Mouse (Mus musculus) CH12.LX (cell line): ENCODE data around the gene Ccer2. TPM values are rescaled to one million over a fixed set of nuclear protein-coding genes. Genes with fewer than 3 reads are reported as not detected.

ENCODE experiments used
- DNase-seq: peaks from one replicate; pipeline ENCODE4 v3.0.0-alpha.2; 2013; ENCODE audit errors: extremely low read depth
- H3K27ac ChIP-seq: 2 replicates; pipeline ENCODE4 v1.5.1; 2012; ENCODE audit warnings: low read depth, mild to moderate bottlenecking, control low read depth, moderate library complexity; ENCODE audit not compliant: insufficient read depth
- H3K27me3 ChIP-seq: replicated peaks from 2 replicates; pipeline ENCODE3; 2012; ENCODE audit warnings: inconsistent platforms
- H3K36me3 ChIP-seq, 2 experiments: replicated peaks in 1 of 2; 2 replicates each; pipeline versions ENCODE3 to v1.6.1; 2012; ENCODE audit warnings: inconsistent platforms in 1 of 2, low read length in 1 of 2, mild to moderate bottlenecking in 1 of 2, mixed read lengths in 1 of 2, moderate library complexity in 1 of 2; ENCODE audit not compliant: control insufficient read depth in 1 of 2, insufficient read depth in 1 of 2
- H3K4me1 ChIP-seq, 2 experiments: 2 replicates each; pipeline ENCODE4 v1.6.1; 2012; ENCODE audit warnings: inconsistent platforms in 1 of 2, moderate library complexity in 1 of 2; ENCODE audit not compliant: insufficient read depth in 2 of 2, control insufficient read depth in 1 of 2
- H3K4me2 ChIP-seq: 2 replicates; pipeline ENCODE4 v1.6.1; 2012; ENCODE audit warnings: low read depth, mild to moderate bottlenecking, control low read depth; ENCODE audit not compliant: poor library complexity, insufficient read depth, severe bottlenecking
- H3K4me3 ChIP-seq, 3 experiments: fragments of 150-350 bp in 1 of 3; sonication (generic) in 1 of 3; replicated peaks in 1 of 3; 2 replicates each; pipeline versions ENCODE3 to v1.5.1; 2011 to 2012; ENCODE audit warnings: low read depth in 2 of 3, low read length in 2 of 3, mild to moderate bottlenecking in 2 of 3, moderate library complexity in 2 of 3, control low read depth in 1 of 3, improper control_type of control experiment in 1 of 3, inconsistent platforms in 1 of 3, mixed read lengths in 1 of 3; ENCODE audit not compliant: poor library complexity in 1 of 3
- H3K79me2 ChIP-seq: replicated peaks from 2 replicates; pipeline ENCODE4 v1.6.1; 2012; ENCODE audit warnings: mild to moderate bottlenecking, moderate library complexity; ENCODE audit not compliant: control insufficient read depth, poor library complexity, insufficient read depth, severe bottlenecking; ENCODE audit errors: extremely low read depth
- H3K9ac ChIP-seq: 2 replicates; pipeline ENCODE4 v1.6.1; 2012; ENCODE audit warnings: low read depth, mild to moderate bottlenecking, control low read depth, moderate library complexity; ENCODE audit not compliant: insufficient read depth
- H3K9me3 ChIP-seq: replicated peaks from 2 replicates; pipeline ENCODE3; 2012; ENCODE audit warnings: low read length, inconsistent platforms, mixed read lengths
- CTCF ChIP-seq, 2 experiments: IDR thresholded peaks in 1 of 2; conservative IDR thresholded peaks in 1 of 2; 2 replicates each; pipeline ENCODE4 v1.5.1; 2011 to 2012; ENCODE audit warnings: low read depth in 2 of 2, low read length in 2 of 2, improper control_type of control experiment in 1 of 2, inconsistent platforms in 1 of 2, mild to moderate bottlenecking in 1 of 2, moderate library complexity in 1 of 2
- ELF1 ChIP-seq: IDR thresholded peaks from 2 replicates; pipeline ENCODE4 v1.6.1; 2014; ENCODE audit warnings: low read depth, mild to moderate bottlenecking, inconsistent platforms, low read length, improper control_type of control experiment
- HCFC1 ChIP-seq: IDR thresholded peaks from 2 replicates; pipeline ENCODE4 v1.6.1; 2012; ENCODE audit warnings: low read depth, mild to moderate bottlenecking, inconsistent platforms, low read length, improper control_type of control experiment
- JUN ChIP-seq: IDR thresholded peaks from 2 replicates; pipeline ENCODE4 v1.6.1; 2011; ENCODE audit warnings: low read depth, mild to moderate bottlenecking, low read length, improper control_type of control experiment, moderate library complexity; ENCODE audit not compliant: insufficient read depth
- KAT2A ChIP-seq: IDR thresholded peaks from 2 replicates; pipeline ENCODE4 v1.6.1; 2012; ENCODE audit warnings: low read length, improper control_type of control experiment, inconsistent platforms; ENCODE audit not compliant: insufficient replicate concordance
- MAFK ChIP-seq: IDR thresholded peaks from 2 replicates; pipeline ENCODE4 v1.6.1; 2011; ENCODE audit warnings: low read length, improper control_type of control experiment; ENCODE audit not compliant: insufficient replicate concordance
- POLR2A ChIP-seq: IDR thresholded peaks from 2 replicates; pipeline ENCODE4 v1.6.1; 2011; ENCODE audit warnings: low read depth, mild to moderate bottlenecking, improper control_type of control experiment, low read length
- RAD21 ChIP-seq: IDR thresholded peaks from 2 replicates; pipeline ENCODE4 v1.6.1; 2011; ENCODE audit warnings: low read depth, mild to moderate bottlenecking, low read length, improper control_type of control experiment, moderate library complexity
- ZKSCAN1 ChIP-seq: IDR thresholded peaks from 2 replicates; pipeline ENCODE4 v1.6.1; 2012; ENCODE audit warnings: low read depth, inconsistent platforms, low read length, improper control_type of control experiment, borderline replicate concordance
- ZMIZ1 ChIP-seq: IDR thresholded peaks from 2 replicates; pipeline ENCODE4 v1.6.1; 2012; ENCODE audit warnings: low read depth, mild to moderate bottlenecking, inconsistent platforms, low read length, improper control_type of control experiment
- ZNF384 ChIP-seq: IDR thresholded peaks from 2 replicates; pipeline ENCODE4 v1.6.1; 2012; ENCODE audit warnings: low read depth, low read length, improper control_type of control experiment, inconsistent platforms
- dilution Hi-C: fragments of 300-500 bp; cut with MboI; formaldehyde crosslinking; loops from 2 replicates; pipeline ENCODE4 v1.14.3; 2020; ENCODE audit warnings: low sequenced_read_pairs; ENCODE audit not compliant: extremely low pct_unique_long_range_greater_than_20kb, extremely low pct_ligation_motif_present
- in situ Hi-C: fragments of 300-500 bp; cut with MboI; formaldehyde crosslinking; loops from 3 replicates; pipeline ENCODE4 v1.14.3; 2019; ENCODE audit warnings: low sequenced_read_pairs, low pct_ligation_motif_present, low pct_unique_long_range_greater_than_20kb, mixed read lengths
- polyA plus RNA-seq: library from polyadenylated mRNA; unstranded; fragments of >175 nt; gene quantifications from 2 replicates; pipeline ENCODE4 v1.2.1, GENCODE M21; 2012; ENCODE audit warnings: low read depth; ENCODE audit not compliant: insufficient read length
- total RNA-seq, 2 experiments: library from RNA; depleted of rRNA; stranded (reverse); fragments of 300-350 nt in 1 of 2; fragments of >200 nt in 1 of 2; gene quantifications; 2 replicates each; pipeline ENCODE4 v1.2.3; 2012 to 2014

Gene Ccer2
- total and polyA plus RNA-seq, 3 experiments = 0.17 TPM; not detected in 2

DNA sequence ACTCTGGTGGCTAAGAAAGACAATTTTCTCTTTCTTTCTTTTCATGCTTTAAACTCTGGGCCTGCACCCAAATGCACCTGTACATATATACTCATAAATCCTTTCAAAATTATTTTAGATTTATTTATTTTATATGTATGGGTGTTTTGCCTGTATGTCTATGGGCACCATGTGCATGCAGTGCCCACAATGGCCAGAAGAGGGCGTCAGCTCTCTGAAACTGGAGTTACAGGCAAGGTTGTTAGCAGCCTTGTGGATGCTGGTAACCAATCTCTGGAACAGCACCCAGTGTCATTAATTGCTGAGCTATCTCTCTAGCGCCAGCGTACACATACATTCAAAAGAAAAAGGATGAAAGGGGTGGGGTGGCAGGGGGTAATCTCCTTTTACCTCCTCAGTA is 45.0 kb upstream of the Ccer2 start:
- TF ChIP-seq CTCF (conservative IDR thresholded peaks at IDR 0.05 in 1 of 2, IDR thresholded peaks at IDR 0.05 in 1 of 2; ENCODE audit: low read depth in 2 of 2, low read length in 2 of 2) (peak; percentile 20 to 41; a peak in 2 of 4 replicates), MAFK (no peak)

DNA sequence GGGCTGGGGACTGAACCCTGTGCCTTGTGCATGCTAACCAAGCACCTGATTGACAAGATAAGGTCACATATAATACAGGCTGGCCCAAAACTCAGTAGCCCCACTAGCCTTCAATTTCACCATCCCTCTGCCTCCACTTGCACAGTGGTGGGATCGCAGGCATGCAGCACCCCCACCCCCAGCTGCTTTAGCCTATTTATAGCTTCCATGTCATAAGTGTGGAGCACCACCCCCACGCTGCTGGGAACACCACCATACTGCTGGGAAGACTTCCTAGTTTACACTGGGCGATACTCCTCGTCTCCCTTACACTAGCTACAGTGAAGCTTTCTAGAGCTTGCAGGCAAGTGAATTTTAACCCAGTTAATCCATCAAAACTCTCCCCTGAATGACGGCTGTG is 41.3 kb upstream of the Ccer2 start:
- H3K27ac ChIP-seq = no peak overlapping the region
- H3K4me3 ChIP-seq = no peak overlapping the region
- no peaks in the 10 kb centered on the region for H3K9me3 ChIP-seq
- H3K4me1 ChIP-seq = peaks cover 2 to 16% of the 10 kb centered on the region in 2 experiments; a peak in 2 of 4 replicates
- H3K9ac ChIP-seq = no peak overlapping the region
- H3K79me2 ChIP-seq = no peaks in the 10 kb centered on the region
- in situ Hi-C loops = no loop called here
- H3K4me2 ChIP-seq = no peak overlapping the region
- dilution Hi-C loops = no loop called here
- TF ChIP-seq RAD21 (no peak), JUN (no peak)
- H3K36me3 ChIP-seq = no peaks in the 10 kb centered on the region
- no peak for DNase-seq
- H3K27me3 ChIP-seq = no peaks in the 10 kb centered on the region

More for the DNA sequence above, 45.0 kb upstream of the Ccer2 start:
- H3K36me3 ChIP-seq = no peaks in the 10 kb centered on the region
- H3K27ac ChIP-seq = no peak overlapping the region
- H3K79me2 ChIP-seq = no peaks in the 10 kb centered on the region
- no peak overlapping the region for H3K4me2 ChIP-seq
- DNase-seq = no peak
- dilution Hi-C loops = no loop called here
- no peaks in the 10 kb centered on the region for H3K27me3 ChIP-seq
- in situ Hi-C loops = no loop called here
- no peaks in the 10 kb centered on the region for H3K9me3 ChIP-seq
- H3K9ac ChIP-seq = no peak overlapping the region
- peaks cover 2 to 19% of the 10 kb centered on the region in 2 experiments; a peak in 2 of 4 replicates for H3K4me1 ChIP-seq
- H3K4me3 ChIP-seq = no peak overlapping the region

DNA sequence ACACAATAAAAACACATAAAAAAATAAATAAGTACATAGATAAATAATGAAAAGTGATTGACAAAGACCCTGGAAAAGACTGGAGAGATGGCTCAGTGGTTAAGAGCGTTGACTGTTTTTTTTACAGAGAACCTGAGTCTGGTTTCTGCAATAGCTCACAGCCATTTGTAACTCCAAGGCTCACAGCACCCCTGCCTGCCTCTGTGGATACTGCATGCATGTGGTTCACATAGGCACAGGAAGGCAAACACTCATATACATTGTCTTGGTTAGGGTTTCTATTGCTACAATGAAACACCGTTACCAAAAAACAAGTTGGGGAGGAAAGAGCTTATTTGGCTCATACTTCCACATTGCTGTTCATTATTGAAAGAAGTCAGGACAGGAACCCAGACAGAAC is 40.4 kb upstream of the Ccer2 start:
- DNase-seq = no peak
- no peak overlapping the region for H3K27ac ChIP-seq
- TF ChIP-seq ELF1 = no peak
- TF ChIP-seq KAT2A = no peak
- no peak for TF ChIP-seq ZNF384
- TF ChIP-seq ZKSCAN1 = no peak
- TF ChIP-seq POLR2A = no peak
- TF ChIP-seq RAD21 = no peak
- no peak for TF ChIP-seq HCFC1
- no peak for TF ChIP-seq MAFK
- TF ChIP-seq ZMIZ1 = no peak
- no peak overlapping the region for H3K9ac ChIP-seq
- dilution Hi-C loops = no loop called here
- no peak overlapping the region for H3K4me2 ChIP-seq
- no peak overlapping the region for H3K4me3 ChIP-seq
- H3K36me3 ChIP-seq = no peaks in the 10 kb centered on the region
- H3K9me3 ChIP-seq = no peaks in the 10 kb centered on the region
- in situ Hi-C loops = no loop called here
- H3K79me2 ChIP-seq = no peaks in the 10 kb centered on the region
- H3K4me1 ChIP-seq = peaks cover 2 to 14% of the 10 kb centered on the region in 2 experiments; a peak in 2 of 4 replicates
- no peaks in the 10 kb centered on the region for H3K27me3 ChIP-seq
